Mouse (Mus musculus): ENCODE data around the gene Tmem106b.

- TF ChIP-seq POLR2A (IDR thresholded peaks at IDR 0.05; ENCODE audit: insufficient read depth, low read length) = no peak
- TF ChIP-seq CTCF (IDR thresholded peaks at IDR 0.05; ENCODE audit: low read depth, low read length) = no peak
Measured at GRCm38 (mm10) chr6:13021245-13022100, 48.1 kb upstream of the Tmem106b start.
